Mouse (Mus musculus) lung, postnatal 10 days (tissue): ENCODE measurements at regions not wholly inside any gene's neighbourhood (a gene's known extent, or its start where the extent isn't known, plus 50 kb on each side); places are given as distances from the start of the nearest gene placed in this dataset.

ENCODE experiments used
- DNase-seq: peaks from one replicate; pipeline ENCODE4 v3.0.0; 2021

DNA sequence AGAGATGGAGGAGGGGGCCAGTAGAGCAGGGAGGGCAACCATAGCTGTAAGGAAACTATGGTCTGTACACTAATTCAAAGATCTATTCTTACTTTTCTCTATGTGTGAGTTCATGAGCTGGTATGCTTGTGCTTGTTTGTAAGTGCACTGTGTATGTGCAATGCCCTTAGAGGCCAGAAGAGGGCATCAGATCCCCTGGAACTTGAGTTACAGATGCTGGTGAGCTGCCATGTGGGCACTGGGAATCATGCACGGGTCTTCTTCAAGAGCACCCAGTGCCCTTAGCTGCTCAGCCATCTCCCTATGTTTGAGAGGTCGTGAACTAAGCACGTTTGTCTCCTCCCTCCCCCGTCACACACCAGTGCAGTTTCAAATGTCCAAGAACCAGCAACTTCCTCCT, 68.9 kb downstream of the Tbx3 start:
- DNase-seq = no peak

DNA sequence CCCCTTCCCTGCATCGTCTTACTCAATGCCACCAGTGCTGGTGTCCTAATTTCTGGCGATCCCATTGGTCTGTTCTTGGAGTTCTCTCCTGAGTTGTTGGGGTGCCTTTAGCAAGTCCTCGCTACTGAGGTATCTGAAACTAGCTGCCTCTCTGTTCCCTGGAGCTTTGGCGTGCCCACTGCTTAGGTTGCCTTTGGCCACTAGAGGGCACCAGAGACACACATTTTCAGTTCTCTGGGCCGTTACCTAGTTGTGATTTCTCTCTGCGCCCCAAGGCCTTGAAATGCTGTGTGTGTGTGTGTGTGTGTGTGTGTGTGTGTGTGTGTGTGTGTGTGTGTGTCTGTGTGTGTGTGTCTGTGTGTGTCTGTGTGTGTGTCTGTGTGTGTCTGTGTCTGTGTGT, 70.6 kb downstream of the Tbx3 start:
- peak; percentile 83 for DNase-seq

DNA sequence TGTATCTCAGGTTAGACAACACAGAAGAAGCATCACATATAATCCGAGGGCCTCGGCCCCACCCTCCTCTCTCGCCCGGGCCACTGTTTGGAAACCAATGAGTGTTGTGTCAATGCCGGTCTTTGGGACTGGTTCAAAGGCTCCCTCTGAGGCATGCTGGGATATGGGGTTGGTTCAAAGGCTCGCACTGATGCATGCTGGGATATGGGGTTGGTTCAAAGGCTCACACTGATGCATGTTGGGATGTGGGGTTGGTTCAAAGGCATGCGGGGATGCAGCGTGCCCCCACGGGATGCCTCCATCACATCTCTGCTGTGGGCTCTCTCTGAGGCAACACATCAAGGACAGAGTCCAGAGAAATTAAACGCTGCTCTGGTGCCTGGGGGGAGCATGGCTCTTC, 73.3 kb downstream of the Tbx3 start:
- peak; percentile 88 for DNase-seq

DNA sequence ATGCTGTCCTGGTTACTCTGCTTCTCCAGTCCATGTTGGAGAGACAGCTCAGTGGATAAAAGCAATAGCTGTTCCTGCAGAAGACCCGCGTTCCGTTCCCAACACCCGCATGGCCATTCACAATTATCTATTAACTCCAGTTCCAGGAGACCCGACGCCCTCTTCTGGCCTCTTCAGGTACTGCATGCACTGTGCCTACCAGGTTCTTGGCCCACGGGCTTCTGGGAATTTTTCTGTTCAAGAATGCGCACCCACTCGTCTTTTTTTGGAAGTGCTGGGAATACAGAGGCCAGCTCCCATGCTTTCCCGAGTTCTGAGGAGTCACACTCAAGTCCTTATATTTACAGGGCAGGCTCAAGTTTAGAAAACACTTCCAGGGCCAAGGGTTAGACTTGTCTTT, 76.6 kb downstream of the Tbx3 start:
- peak; percentile 79 for DNase-seq

DNA sequence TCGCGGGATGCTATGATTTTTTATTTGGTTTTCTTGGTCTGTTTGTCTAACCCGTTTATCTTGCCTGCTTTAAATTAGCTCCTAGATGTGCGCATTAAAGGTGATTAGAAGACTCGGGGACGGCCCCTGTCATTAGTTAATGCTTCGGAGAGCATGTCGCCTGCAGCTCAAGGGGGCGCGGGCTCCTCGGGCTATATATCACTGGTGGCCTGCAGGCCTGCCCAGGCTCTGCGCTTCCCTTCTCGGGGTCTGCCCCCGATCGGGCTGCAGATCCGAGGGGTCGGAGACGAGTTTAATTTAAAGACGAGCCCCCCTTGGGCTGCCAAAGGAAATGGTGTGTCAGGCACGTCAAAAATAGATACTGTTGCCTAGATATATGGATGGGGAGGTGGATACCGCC, 78.2 kb downstream of the Tbx3 start:
- DNase-seq = no peak

DNA sequence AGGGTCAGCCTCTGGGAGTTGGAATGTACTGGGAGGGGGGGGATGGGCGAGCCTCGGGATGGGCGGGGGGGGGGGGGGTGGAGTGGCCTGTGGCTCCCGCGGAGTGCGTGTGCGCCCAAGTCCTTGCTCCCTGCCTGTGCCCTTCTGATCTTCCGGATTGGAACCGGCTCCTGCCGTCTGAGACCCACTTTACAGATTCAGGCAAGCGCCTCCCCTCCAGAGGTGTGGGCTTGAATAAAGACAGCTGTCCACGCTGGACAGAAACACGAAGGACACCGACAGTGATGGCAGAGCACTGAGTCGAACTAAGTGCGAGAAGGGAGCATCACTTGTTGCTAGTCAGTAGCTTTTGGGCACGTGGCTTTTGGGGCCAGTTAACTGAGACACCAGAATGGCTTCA, 78.7 kb downstream of the Tbx3 start:
- DNase-seq = no peak

DNA sequence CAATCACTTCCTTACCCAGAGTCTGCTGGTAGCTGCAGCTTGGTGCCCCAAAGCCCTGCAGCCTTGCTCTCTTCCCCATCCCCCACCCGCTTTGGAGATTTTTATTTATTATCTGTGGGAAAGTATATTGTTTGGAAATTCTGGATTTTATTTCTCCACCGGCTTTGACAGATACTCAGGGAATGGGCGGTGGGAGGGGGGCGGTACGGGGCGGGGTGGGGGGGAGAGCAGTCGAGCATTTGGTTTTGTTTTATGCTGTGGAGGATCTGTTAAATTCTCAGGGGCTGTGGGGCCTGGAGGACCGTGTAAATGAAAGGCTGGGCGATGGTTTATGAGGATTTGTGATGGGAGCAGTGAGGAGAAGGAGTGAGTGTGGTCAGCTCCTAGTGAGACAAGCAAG, 76.7 kb upstream of the Tbx5 start:
- DNase-seq = peak; percentile 47

DNA sequence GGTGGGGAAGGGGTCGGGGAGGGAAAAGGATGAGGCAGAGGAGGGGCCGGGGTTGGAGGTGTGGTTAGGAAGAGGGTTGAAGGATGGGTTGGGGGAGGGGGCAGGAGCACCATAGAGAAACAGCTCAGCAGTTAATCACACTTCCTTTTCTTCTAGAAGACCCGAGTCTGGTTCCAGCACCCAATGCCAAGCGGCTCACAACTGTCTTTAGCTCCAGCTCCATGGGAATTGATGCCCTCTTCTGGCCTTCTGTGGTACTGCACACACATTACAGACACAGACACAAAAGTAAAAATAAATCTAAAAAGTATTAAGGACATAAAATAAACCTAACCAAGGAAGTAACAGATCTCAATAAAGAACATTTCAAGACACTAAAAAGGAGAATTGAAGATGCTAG, 73.6 kb upstream of the Tbx5 start:
- DNase-seq = no peak

DNA sequence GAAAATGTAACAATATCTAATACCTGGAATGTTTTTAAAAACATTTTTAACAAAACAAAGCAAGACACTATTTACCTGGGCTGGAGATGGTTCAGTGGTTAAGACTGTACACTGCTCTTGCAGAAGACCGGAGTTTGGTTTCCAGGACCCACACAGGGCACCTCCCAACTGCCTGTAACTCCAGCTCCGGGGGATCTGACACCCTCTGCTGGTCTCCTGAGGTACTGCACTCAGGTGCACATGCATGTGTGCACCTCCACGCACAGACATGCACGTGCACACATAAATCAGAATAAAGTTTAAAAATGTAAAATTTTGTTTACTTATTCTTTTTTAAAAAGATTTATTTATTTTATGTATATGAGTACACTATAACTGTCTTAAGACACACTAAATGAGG, 70.4 kb upstream of the Tbx5 start:
- no peak for DNase-seq

DNA sequence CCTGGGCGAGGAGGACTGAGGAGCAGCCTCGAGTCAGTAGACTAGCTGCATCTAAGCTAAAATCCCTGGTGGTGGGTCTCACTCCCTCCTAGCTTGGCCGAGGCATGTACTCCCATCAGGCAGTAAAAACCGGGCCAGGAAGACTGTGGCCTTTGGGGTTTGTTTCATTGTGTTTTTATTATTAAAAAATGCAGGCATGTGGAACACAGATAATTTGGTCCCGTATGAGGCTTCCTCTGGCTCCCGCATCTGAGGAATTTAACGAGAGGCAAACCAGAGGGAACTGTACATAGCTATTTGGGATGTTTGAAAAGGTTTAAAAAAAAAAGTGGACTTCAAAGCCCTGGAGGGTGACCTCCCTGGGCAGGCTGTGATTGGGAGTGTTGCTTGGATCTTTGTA, 69.1 kb upstream of the Tbx5 start:
- DNase-seq = no peak

DNA sequence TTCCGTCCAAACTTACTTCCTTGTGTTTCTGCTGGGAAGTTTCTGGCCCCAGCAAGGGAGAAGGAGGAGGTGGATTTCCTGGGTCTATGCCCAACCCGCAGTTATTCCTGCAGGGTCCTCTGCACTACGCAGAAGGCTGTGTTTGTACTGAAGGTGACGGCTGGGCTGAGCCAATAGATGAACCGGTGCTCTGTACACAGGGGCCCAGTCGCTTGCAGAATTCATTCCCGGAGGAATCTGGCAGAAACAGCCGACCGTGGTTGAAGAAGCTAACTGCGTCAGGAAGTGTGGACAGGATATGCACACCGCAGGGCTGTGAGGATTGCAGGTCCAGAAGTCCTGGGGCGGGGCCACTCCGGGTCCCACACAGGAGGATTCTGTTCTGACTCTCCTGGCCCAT, 66.1 kb upstream of the Tbx5 start:
- DNase-seq = no peak

DNA sequence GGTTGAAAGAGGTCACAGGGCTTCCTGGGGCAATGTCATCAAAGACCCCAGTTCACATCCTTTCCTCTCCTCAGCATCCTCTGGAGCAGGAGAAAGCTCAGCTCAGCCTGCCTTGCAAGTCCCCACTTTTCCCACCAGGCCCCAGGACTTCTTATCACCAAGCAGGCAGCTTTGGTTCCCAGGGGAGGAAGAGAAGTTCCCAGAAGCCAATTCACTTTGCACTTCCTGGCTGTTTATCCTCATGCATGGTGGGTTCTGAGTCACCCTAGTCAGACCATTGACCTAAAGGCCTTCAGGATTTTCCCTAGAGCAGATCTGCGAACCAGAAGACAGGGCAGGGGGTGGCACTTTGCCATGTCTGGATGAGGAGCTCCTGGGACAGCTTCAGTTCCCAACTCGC, 61.5 kb upstream of the Tbx5 start:
- no peak for DNase-seq

DNA sequence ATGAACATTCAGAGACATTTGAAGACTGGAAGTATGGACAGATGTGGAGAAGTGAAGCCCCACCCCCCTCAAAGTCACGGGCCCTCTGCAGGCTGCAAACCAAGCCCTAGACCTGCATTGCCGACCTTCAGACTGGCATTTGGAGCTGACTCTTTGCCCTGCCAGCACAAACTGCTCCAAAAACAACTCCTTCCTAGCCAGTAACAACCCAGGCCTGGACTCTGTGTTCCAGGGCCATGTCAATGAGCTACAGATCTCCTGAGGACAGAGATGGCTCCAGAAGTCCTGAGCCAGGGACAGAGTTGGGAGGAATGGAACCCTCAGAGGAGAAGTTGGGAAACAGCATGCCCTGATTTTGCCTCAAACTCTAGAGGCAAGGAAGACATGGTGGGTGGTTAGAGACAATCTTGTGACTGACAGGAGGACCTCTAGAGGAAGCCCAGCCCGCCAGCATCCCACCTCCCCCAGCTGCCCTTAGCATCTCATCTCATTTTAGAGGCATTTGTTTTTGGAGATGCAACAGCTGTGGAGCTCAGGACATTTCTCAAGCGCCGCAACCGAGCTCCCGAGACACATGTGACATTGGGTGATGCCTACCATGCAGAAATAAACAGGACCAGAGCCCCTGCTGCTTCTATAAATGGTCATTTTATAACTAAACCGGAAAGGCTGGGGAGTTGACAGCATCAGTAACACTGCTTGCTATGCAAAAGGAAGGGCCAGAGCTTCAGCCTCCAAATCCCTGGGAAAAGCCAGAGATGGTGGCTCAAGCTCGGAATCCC, 56.2 kb upstream of the Tbx5 start:
- peak; percentile 80 for DNase-seq

DNA sequence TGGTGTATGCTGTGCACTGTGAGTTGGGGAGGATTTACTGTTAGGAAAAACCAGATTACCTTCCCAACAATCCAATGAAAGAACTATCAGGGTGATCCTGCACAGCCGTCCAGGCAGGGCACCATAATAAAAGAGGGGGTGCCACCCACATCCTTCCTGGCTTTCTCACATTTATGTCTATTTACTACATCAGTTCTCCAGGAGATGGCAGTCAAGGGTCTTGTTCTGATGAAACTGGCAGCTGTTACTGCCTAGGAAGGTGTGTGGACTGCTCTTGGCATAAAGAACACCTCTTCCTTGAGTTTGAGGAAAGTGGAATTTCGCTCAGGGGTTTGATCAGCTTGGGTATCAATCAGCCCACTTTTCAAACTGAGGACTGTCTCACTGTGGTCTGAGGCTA, 54.6 kb upstream of the Tbx5 start:
- DNase-seq = peak; percentile 78

DNA sequence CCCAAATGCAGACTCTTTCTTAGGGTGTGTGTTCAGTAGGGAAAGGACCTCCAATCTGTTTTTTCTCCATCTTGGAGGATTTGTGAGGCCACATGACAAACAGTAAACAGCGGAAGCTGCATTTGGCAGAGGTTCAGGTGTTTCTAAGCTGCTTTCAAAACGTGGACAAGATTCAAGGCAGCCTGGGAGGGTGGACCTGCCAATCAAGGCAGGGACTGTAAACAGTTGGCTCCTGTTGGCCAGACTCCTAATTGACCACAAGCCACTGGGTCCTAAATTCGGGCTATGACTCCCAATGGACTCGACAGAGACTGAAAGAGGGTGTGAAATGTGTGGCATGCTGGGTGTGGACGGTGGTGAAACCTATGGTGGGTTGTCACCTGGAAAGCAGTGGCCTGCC, 51.1 kb upstream of the Tbx5 start:
- peak; percentile 84 for DNase-seq
